Comparison of ENCODE assay signal across 16 mouse cellular contexts in the genomic region with DNA sequence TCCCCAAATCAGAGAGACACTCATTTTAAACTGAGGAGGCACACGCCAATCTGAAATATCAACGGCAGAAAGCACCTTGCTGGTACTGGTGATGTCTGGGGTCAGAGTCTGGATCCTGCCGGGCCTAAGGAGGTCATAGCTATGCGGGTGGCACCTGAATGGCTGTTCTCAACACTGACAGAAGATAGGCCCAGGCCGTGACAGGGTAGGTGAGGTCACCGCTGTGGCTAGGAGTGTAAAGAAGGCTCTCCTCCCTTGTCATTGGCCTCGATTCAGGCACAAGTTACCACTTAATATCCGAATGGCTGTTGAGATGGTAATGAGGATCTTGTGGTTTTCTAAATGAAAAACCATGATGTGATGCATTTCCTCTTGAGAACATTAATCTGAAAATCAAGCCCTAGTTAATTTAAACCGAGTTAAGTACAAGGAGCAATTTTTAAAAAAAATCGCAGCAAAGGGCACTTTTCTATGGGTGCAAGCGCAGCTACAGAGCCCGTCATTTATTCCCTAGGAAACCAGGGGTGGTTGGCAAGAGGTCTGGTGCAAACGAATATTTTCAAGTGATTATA.
"Had no signal": no experiment of that assay in that cellular context is flagged by ENCODE, and none has a peak within 500 bp of the region (broad histone marks: within the 10 kb centered on the region; RNA-seq: fewer than 3 reads in every experiment).

No protein-coding gene starts in this region.

- H3K4me2 ChIP-seq: intestine, embryonic 15.5 days; limb, embryonic 12.5 days; liver, embryonic 13.5 days; lung, embryonic 15.5 days; midbrain, embryonic 12.5 days; stomach, embryonic 15.5 days had no signal

- H3K4me3 ChIP-seq: intestine, embryonic 15.5 days; limb, embryonic 12.5 days; liver, embryonic 13.5 days; lung, embryonic 15.5 days; megakaryocyte, embryonic 14.5 days; midbrain, embryonic 12.5 days; stomach, embryonic 15.5 days had no signal

- DNase-seq: layer of hippocampus, adult 9-11 months; layer of hippocampus, postnatal 36 days; liver; liver, embryonic 13.5 days; liver, postnatal 0 days; lung, postnatal 14 days; right cerebral cortex, postnatal 14 days; thymus, adult 2 months; thymus, postnatal 36 days had no signal

- H3K4me1 ChIP-seq: intestine, embryonic 15.5 days; limb, embryonic 12.5 days; liver, embryonic 13.5 days; lung, embryonic 15.5 days; megakaryocyte, embryonic 14.5 days; midbrain, embryonic 12.5 days; stomach, embryonic 15.5 days had no signal

- H3K36me3 ChIP-seq: intestine, embryonic 15.5 days; limb, embryonic 12.5 days; liver, embryonic 13.5 days; lung, embryonic 15.5 days; midbrain, embryonic 12.5 days; stomach, embryonic 15.5 days had no signal

- H3K9ac ChIP-seq: intestine, embryonic 15.5 days; limb, embryonic 12.5 days; liver, embryonic 13.5 days; liver, postnatal 0 days; lung, embryonic 15.5 days; midbrain, embryonic 12.5 days; stomach, embryonic 15.5 days had no signal

- H3K27ac ChIP-seq: intestine, embryonic 15.5 days; limb, embryonic 12.5 days; liver, embryonic 13.5 days; lung, embryonic 15.5 days; macrophage; midbrain, embryonic 12.5 days; stomach, embryonic 15.5 days had no signal

- ATAC-seq: intestine, embryonic 15.5 days; liver, postnatal 0 days had no signal

- H3K9me3 ChIP-seq: intestine, embryonic 15.5 days; limb, embryonic 12.5 days; liver, embryonic 13.5 days; lung, embryonic 15.5 days; midbrain, embryonic 12.5 days; stomach, embryonic 15.5 days had no signal

- H3K27me3 ChIP-seq: intestine, embryonic 15.5 days; limb, embryonic 12.5 days; liver, embryonic 13.5 days; lung, embryonic 15.5 days; megakaryocyte, embryonic 14.5 days; stomach, embryonic 15.5 days had no signal
